Mouse (Mus musculus): Measurements from ENCODE around the gene Cd164l2. TPM values are rescaled to one million over a fixed set of nuclear protein-coding genes. Genes with fewer than 3 reads are reported as not detected.

Cd164l2 gene
- polyA plus RNA-seq, 1 experiment = 10.0 TPM

DNA sequence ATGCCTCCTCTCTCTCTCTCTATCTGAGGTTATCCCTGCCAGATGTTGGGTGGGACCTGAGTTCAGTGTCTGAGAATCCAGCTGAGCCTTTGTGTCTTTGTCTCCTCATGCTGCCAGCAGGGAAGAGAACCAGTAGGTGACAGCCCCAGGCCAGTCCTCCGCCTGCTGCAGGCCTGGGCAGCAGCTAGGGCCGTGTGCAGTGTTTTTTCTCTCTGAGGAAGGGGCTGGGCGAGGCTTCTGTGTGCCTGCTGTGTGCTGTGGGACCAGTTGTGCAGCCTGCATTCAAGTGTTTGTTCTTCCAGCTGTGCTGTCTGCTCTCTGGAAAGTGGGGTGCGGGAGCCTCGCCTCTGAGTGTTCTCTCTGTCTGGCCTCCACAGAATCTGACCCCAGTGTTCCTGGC is 11.9 kb downstream of the Cd164l2 start:
- no peak overlapping the region for H3K4me3 ChIP-seq (ENCODE audit: control insufficient read depth, low read depth, low read length)
- no peaks in the 10 kb centered on the region for H3K27me3 ChIP-seq (ENCODE audit: control insufficient read depth, insufficient read depth, low read length)
- no peak overlapping the region for H3K27ac ChIP-seq (ENCODE audit: control insufficient read depth, insufficient read depth, low read depth, low read length)
- no peak for TF ChIP-seq POLR2A (IDR thresholded peaks at IDR 0.05; ENCODE audit: control insufficient read depth, low read depth, low read length)
- TF ChIP-seq CTCF (IDR thresholded peaks at IDR 0.05; ENCODE audit: control insufficient read depth, insufficient read depth, insufficient replicate concordance, low read depth, low read length) = no peak
- peaks cover 14% of the 10 kb centered on the region for H3K4me1 ChIP-seq (ENCODE audit: control insufficient read depth, insufficient read depth, low read length)
- H3K36me3 ChIP-seq (ENCODE audit: control insufficient read depth, insufficient read depth, low read length) = no peaks in the 10 kb centered on the region

DNA sequence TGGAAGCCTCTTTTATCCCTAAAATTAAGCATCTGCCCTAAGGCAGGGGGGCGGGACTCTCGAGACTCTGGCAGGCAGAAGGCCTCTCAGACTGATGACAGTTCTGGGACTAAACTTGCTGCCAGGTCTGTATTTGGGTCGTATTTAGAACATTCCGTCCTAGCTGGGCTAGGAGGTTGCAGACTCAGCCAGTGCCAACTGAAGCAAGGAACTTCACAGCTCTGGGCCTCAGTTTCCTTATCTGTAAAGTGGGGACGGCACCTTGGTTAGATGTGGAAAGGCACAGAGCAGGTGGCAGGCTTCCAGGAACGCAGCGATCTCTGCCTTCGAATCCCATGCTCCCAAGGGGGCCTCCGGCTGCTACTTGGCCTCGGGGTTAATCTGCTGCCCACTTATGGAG is 14.1 kb downstream of the Cd164l2 start:
- peaks cover 8% of the 10 kb centered on the region for H3K4me1 ChIP-seq (ENCODE audit: control insufficient read depth, insufficient read depth, low read length)
- no peak for TF ChIP-seq POLR2A (IDR thresholded peaks at IDR 0.05; ENCODE audit: control insufficient read depth, low read depth, low read length)
- no peak for TF ChIP-seq CTCF (IDR thresholded peaks at IDR 0.05; ENCODE audit: control insufficient read depth, insufficient read depth, insufficient replicate concordance, low read depth, low read length)
- no peaks in the 10 kb centered on the region for H3K36me3 ChIP-seq (ENCODE audit: control insufficient read depth, insufficient read depth, low read length)
- no peak overlapping the region for H3K27ac ChIP-seq (ENCODE audit: control insufficient read depth, insufficient read depth, low read depth, low read length)
- no peak overlapping the region for H3K4me3 ChIP-seq (ENCODE audit: control insufficient read depth, low read depth, low read length)
- H3K27me3 ChIP-seq (ENCODE audit: control insufficient read depth, insufficient read depth, low read length) = no peaks in the 10 kb centered on the region

- H3K27me3 ChIP-seq (ENCODE audit: control insufficient read depth, insufficient read depth, low read length) = no peaks in the 10 kb centered on the region
- H3K4me3 ChIP-seq (ENCODE audit: control insufficient read depth, low read depth, low read length) = no peak overlapping the region
- peaks cover 6% of the 10 kb centered on the region for H3K4me1 ChIP-seq (ENCODE audit: control insufficient read depth, insufficient read depth, low read length)
- no peak for TF ChIP-seq POLR2A (IDR thresholded peaks at IDR 0.05; ENCODE audit: control insufficient read depth, low read depth, low read length)
- no peak overlapping the region for H3K27ac ChIP-seq (ENCODE audit: control insufficient read depth, insufficient read depth, low read depth, low read length)
- no peaks in the 10 kb centered on the region for H3K36me3 ChIP-seq (ENCODE audit: control insufficient read depth, insufficient read depth, low read length)
Observed at GRCm38 (mm10) chr4:133227636-133228035, 15.7 kb downstream of the Cd164l2 start.

- Histone ChIP-seq H3K27me3 (ENCODE audit: control insufficient read depth, insufficient read depth, low read length) (no peaks in the 10 kb centered on the region), H3K36me3 (ENCODE audit: control insufficient read depth, insufficient read depth, low read length) (no peaks in the 10 kb centered on the region), H3K4me1 (ENCODE audit: control insufficient read depth, insufficient read depth, low read length) (peaks cover 5% of the 10 kb centered on the region; the same call in 1 of the 2 replicates), H3K27ac (ENCODE audit: control insufficient read depth, insufficient read depth, low read depth, low read length) (no peak overlapping the region), H3K4me3 (ENCODE audit: control insufficient read depth, low read depth, low read length) (no peak overlapping the region)
- TF ChIP-seq CTCF (IDR thresholded peaks at IDR 0.05; ENCODE audit: control insufficient read depth, insufficient read depth, insufficient replicate concordance, low read depth, low read length) (no peak), POLR2A (IDR thresholded peaks at IDR 0.05; ENCODE audit: control insufficient read depth, low read depth, low read length) (no peak)
Observed at GRCm38 (mm10) chr4:133229582-133229981, 17.7 kb downstream of the Cd164l2 start.

DNA sequence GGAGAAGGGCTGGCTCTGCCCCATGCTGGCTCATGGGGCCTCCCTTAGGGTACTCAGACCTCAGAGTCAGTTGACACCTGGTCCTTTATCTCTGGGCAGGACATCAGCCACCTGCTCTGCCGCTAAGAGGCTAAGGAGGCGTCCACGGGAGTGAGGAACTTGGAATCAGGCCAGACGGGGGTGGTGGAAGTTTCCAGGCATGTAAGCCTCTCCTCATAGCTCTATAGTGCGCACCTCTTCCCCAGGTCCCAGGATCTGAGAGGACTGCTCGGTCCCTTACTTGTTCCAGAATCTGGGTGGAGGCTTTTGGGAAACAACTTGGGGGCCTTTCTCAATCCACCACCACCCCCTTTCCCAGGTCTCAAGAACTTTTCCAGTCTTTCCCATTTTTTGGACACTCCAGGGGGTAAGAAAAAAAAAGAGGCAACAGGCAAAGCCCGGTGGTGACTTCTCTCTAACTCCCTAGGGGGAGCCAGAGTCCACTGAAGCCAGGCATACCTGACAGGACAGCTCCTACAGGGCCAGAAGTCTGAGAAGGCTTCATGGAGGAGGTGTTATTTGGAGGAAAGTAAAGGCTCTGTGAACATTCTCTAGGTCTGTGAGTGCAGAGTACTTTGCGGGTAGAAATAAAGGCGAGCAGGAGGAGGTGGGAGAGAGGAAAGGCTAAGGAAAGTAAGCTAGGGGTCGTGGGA is 21.5 kb downstream of the Cd164l2 start:
- TF ChIP-seq POLR2A (IDR thresholded peaks at IDR 0.05; ENCODE audit: control insufficient read depth, low read depth, low read length) = no peak
- TF ChIP-seq CTCF (IDR thresholded peaks at IDR 0.05; ENCODE audit: control insufficient read depth, insufficient read depth, insufficient replicate concordance, low read depth, low read length) = peak; percentile 26; the same call in 1 of the 2 replicates
- H3K4me3 ChIP-seq (ENCODE audit: control insufficient read depth, low read depth, low read length) = no peak overlapping the region
- H3K27me3 ChIP-seq (ENCODE audit: control insufficient read depth, insufficient read depth, low read length) = no peaks in the 10 kb centered on the region
- H3K36me3 ChIP-seq (ENCODE audit: control insufficient read depth, insufficient read depth, low read length) = no peaks in the 10 kb centered on the region
- no peak overlapping the region for H3K27ac ChIP-seq (ENCODE audit: control insufficient read depth, insufficient read depth, low read depth, low read length)
- no peaks in the 10 kb centered on the region for H3K4me1 ChIP-seq (ENCODE audit: control insufficient read depth, insufficient read depth, low read length)

DNA sequence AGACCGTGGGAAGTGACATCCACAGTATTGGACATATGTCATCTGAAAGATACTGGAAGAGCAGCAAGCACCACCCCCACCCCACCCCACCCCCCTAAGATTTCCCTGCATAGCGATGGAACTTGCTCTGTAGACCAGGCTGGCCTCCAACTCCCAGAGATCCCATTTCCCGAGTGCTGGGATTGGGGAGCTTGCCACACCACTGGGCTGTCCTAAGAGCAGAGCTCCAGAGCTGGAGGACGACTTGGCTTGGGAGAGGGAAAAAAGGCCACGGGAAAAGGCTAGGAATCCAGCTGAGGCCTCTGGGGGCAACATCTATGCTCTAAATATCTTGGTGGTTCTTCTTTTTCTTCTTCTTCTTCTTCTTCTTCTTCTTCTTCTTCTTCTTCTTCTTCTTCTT is 22.8 kb downstream of the Cd164l2 start:
- H3K4me3 ChIP-seq (ENCODE audit: control insufficient read depth, low read depth, low read length) = no peak overlapping the region
- no peak overlapping the region for H3K27ac ChIP-seq (ENCODE audit: control insufficient read depth, insufficient read depth, low read depth, low read length)
- H3K4me1 ChIP-seq (ENCODE audit: control insufficient read depth, insufficient read depth, low read length) = no peaks in the 10 kb centered on the region
- H3K27me3 ChIP-seq (ENCODE audit: control insufficient read depth, insufficient read depth, low read length) = no peaks in the 10 kb centered on the region
- no peak for TF ChIP-seq CTCF (IDR thresholded peaks at IDR 0.05; ENCODE audit: control insufficient read depth, insufficient read depth, insufficient replicate concordance, low read depth, low read length)
- no peak for TF ChIP-seq POLR2A (IDR thresholded peaks at IDR 0.05; ENCODE audit: control insufficient read depth, low read depth, low read length)
- no peaks in the 10 kb centered on the region for H3K36me3 ChIP-seq (ENCODE audit: control insufficient read depth, insufficient read depth, low read length)

GRCm38 (mm10) chr4:133235415-133235814 is 23.5 kb downstream of the Cd164l2 start:
- Histone ChIP-seq H3K27ac (ENCODE audit: control insufficient read depth, insufficient read depth, low read depth, low read length) (no peak overlapping the region), H3K4me3 (ENCODE audit: control insufficient read depth, low read depth, low read length) (no peak overlapping the region), H3K27me3 (ENCODE audit: control insufficient read depth, insufficient read depth, low read length) (no peaks in the 10 kb centered on the region)

More at GRCm38 (mm10) chr4:133235415-133235814, 23.5 kb downstream of the Cd164l2 start:
- Histone ChIP-seq H3K4me1 (ENCODE audit: control insufficient read depth, insufficient read depth, low read length) (peaks cover 2% of the 10 kb centered on the region), H3K36me3 (ENCODE audit: control insufficient read depth, insufficient read depth, low read length) (no peaks in the 10 kb centered on the region)
- TF ChIP-seq CTCF (IDR thresholded peaks at IDR 0.05; ENCODE audit: control insufficient read depth, insufficient read depth, insufficient replicate concordance, low read depth, low read length) = no peak
- no peak for TF ChIP-seq POLR2A (IDR thresholded peaks at IDR 0.05; ENCODE audit: control insufficient read depth, low read depth, low read length)

Measured in testis, adult 2 months (tissue).